Mouse (Mus musculus) G1E (cell line): Measurements from ENCODE around the gene Pgc.

Source experiments
- CTCF ChIP-seq: IDR thresholded peaks from 2 replicates; pipeline ENCODE4 v1.5.1; 2012; ENCODE audit warnings: low read depth, low read length, inconsistent platforms, mixed read lengths
- GATA1 ChIP-seq: IDR thresholded peaks from 2 replicates; pipeline ENCODE4 v1.6.1; 2012; ENCODE audit warnings: borderline replicate concordance, low read length, inconsistent platforms, mixed read lengths
- TAL1 ChIP-seq: conservative IDR thresholded peaks from 2 replicates; pipeline ENCODE4 v1.6.1; 2012; ENCODE audit warnings: low read depth, low read length, inconsistent platforms, mixed read lengths

GRCm38 (mm10) chr17:47744086-47744485 is 17.4 kb downstream of the Pgc start:
- no peak for TF ChIP-seq CTCF
- no peak for TF ChIP-seq GATA1
- TF ChIP-seq TAL1, result no peak
